Mouse (Mus musculus): Measurements from ENCODE around the gene Sh3gl1. TPM values are rescaled to one million over a fixed set of nuclear protein-coding genes. Genes with fewer than 3 reads are reported as not detected.

The Sh3gl1 gene
- polyA plus RNA-seq, 1 experiment from 2014 or later: 119 TPM

DNA sequence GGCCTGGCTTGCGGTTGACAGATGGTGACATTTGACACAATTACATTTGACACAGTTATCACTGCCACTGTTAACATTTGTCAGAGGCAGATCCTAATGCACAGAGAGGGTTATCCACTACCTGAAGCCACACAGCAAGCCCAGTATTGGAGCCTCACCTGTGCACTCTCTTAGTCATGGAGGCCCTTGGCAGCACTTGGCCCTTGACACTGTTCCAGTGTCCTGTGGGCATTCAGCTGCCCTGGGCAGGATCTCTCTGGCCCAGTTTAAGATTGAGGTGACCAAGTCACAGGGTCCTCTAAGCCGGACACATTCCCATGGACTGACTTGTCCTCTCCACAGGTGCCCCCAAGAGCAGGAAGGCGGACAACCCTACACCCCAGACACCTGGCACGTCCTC lies 69.2 kb downstream of the Sh3gl1 start:
- Histone ChIP-seq H3K9ac (replicated peaks; ENCODE audit: low read length) (no peak overlapping the region), H3K36me3 (replicated peaks; ENCODE audit: control insufficient read depth, insufficient read depth, low read depth, low read length) (no peaks in the 10 kb centered on the region; the same call in 1 of the 2 replicates), H3K27ac (replicated peaks; ENCODE audit: low read depth, low read length) (no peak overlapping the region), H3K27me3 (ENCODE audit: control insufficient read depth, insufficient read depth, low read length) (peaks cover 3% of the 10 kb centered on the region; the same call in 1 of the 2 replicates), H3K4me3 (ENCODE audit: low read depth, low read length) (no peak overlapping the region), H3K4me2 (ENCODE audit: low read depth, low read length) (no peak overlapping the region), H3K4me1 (ENCODE audit: control insufficient read depth, insufficient read depth, low read length) (peaks cover 2% of the 10 kb centered on the region), H3K9me3 (replicated peaks; ENCODE audit: control insufficient read depth, low read length) (no peaks in the 10 kb centered on the region)
- 90% methylated on average over 4 of the region's 4 CpGs for WGBS
- ATAC-seq (replicated peaks; ENCODE audit: insufficient number of reproducible peaks, low FRiP score, low TSS enrichment, low read depth) (no peak), DNase-seq (ENCODE audit: low spot score) (no peak)

Other genes starting within 250 kb of the Sh3gl1 start
- gene Zfp119a, start 157.7 kb downstream of the Sh3gl1 start, polyA plus RNA-seq (2014; fragmentation: Nextera tagmentation; extraction: Ambion mirVana): 9.5 and 10.4 TPM in 2 replicates
- 13.5 and 13.6 TPM in 2 replicates for gene Zfp959, start 144.5 kb downstream of the Sh3gl1 start, polyA plus RNA-seq (2014; fragmentation: Nextera tagmentation; extraction: Ambion mirVana)
- 6.2 and 6.9 TPM in 2 replicates for gene Zfp119b, start 87.1 kb downstream of the Sh3gl1 start, polyA plus RNA-seq (2014; fragmentation: Nextera tagmentation; extraction: Ambion mirVana)
- gene Ebi3, start 84.0 kb downstream of the Sh3gl1 start, polyA plus RNA-seq (2014; fragmentation: Nextera tagmentation; extraction: Ambion mirVana): 1.8 and 2.2 TPM in 2 replicates
- gene Yju2, start 77.5 kb downstream of the Sh3gl1 start, polyA plus RNA-seq (2014; fragmentation: Nextera tagmentation; extraction: Ambion mirVana): 18.5 and 18.9 TPM in 2 replicates
- gene Shd, start 66.2 kb downstream of the Sh3gl1 start, polyA plus RNA-seq (2014; fragmentation: Nextera tagmentation; extraction: Ambion mirVana): 32.9 and 37.4 TPM in 2 replicates
- gene Fsd1, start 50.1 kb downstream of the Sh3gl1 start, polyA plus RNA-seq (2014; fragmentation: Nextera tagmentation; extraction: Ambion mirVana): 36.6 and 43.0 TPM in 2 replicates
- 6.1 and 6.6 TPM in 2 replicates for gene Stap2, start 31.1 kb downstream of the Sh3gl1 start, polyA plus RNA-seq (2014; fragmentation: Nextera tagmentation; extraction: Ambion mirVana)
- 135 and 142 TPM in 2 replicates for gene Mpnd, start 30.9 kb downstream of the Sh3gl1 start, polyA plus RNA-seq (2014; fragmentation: Nextera tagmentation; extraction: Ambion mirVana)
- 24.5 and 26.6 TPM in 2 replicates for gene Chaf1a, start 3.8 kb upstream of the Sh3gl1 start, polyA plus RNA-seq (2014; fragmentation: Nextera tagmentation; extraction: Ambion mirVana)
- 40.9 and 43.1 TPM in 2 replicates for gene Ubxn6, start 38.4 kb upstream of the Sh3gl1 start, polyA plus RNA-seq (2014; fragmentation: Nextera tagmentation; extraction: Ambion mirVana)
- gene Hdgfl2, start 43.0 kb upstream of the Sh3gl1 start, polyA plus RNA-seq (2014; fragmentation: Nextera tagmentation; extraction: Ambion mirVana): 101 and 106 TPM in 2 replicates
- 0.08 TPM in 1 of 2 replicates, not detected in the other for gene Plin4, start 73.2 kb upstream of the Sh3gl1 start, polyA plus RNA-seq (2014; fragmentation: Nextera tagmentation; extraction: Ambion mirVana)
- 0.10 and 0.31 TPM in 2 replicates for gene Plin5, start 81.0 kb upstream of the Sh3gl1 start, polyA plus RNA-seq (2014; fragmentation: Nextera tagmentation; extraction: Ambion mirVana)
- gene Lrg1, start 85.4 kb upstream of the Sh3gl1 start, polyA plus RNA-seq (2014; fragmentation: Nextera tagmentation; extraction: Ambion mirVana): not detected in 2 replicates
- 1.1 and 1.6 TPM in 2 replicates for gene Sema6b, start 103.7 kb upstream of the Sh3gl1 start, polyA plus RNA-seq (2014; fragmentation: Nextera tagmentation; extraction: Ambion mirVana)
- gene Tnfaip8l1, start 125.8 kb upstream of the Sh3gl1 start, polyA plus RNA-seq (2014; fragmentation: Nextera tagmentation; extraction: Ambion mirVana): 12.1 and 12.7 TPM in 2 replicates
- gene Mydgf, start 147.3 kb upstream of the Sh3gl1 start, polyA plus RNA-seq (2014; fragmentation: Nextera tagmentation; extraction: Ambion mirVana): 48.5 and 60.5 TPM in 2 replicates
- 23.7 and 33.1 TPM in 2 replicates for gene Dpp9, start 182.3 kb upstream of the Sh3gl1 start, polyA plus RNA-seq (2014; fragmentation: Nextera tagmentation; extraction: Ambion mirVana)
- gene Fem1a, start 220.2 kb upstream of the Sh3gl1 start, polyA plus RNA-seq (2014; fragmentation: Nextera tagmentation; extraction: Ambion mirVana): 10.1 and 11.6 TPM in 2 replicates
- gene Ticam1, start 240.2 kb upstream of the Sh3gl1 start, polyA plus RNA-seq (2014; fragmentation: Nextera tagmentation; extraction: Ambion mirVana): 2.9 and 3.6 TPM in 2 replicates

Measured in embryonic facial prominence, embryonic 11.5 days (tissue).